Mouse (Mus musculus) heart, postnatal 0 days (tissue): ENCODE results near the gene Tex37.

ENCODE experiments used
- CTCF ChIP-seq: IDR thresholded peaks from 2 replicates; pipeline ENCODE4 v1.5.1; 2016; ENCODE audit warnings: antibody characterized with exemption, control low read depth, low read depth
- EP300 ChIP-seq: IDR thresholded peaks from 2 replicates; pipeline ENCODE4 v1.6.1; 2016; ENCODE audit warnings: antibody characterized with exemption, low read depth

- TF ChIP-seq CTCF, result no peak
- no peak for TF ChIP-seq EP300
These were observed 48.7 kb upstream of the Tex37 start for GRCm38 (mm10) chr6:70967422-70967821.
